Mouse (Mus musculus) midbrain, embryonic 11.5 days (tissue): ENCODE results near the gene Vipas39. TPM values are rescaled to one million over a fixed set of nuclear protein-coding genes. Genes with fewer than 3 reads are reported as not detected.

Experiments used
- ATAC-seq: fragments of 200-750 bp; cut with Nextera tagmentation; 2 replicates; pipeline ENCODE4 v1.8.0; 2017; ENCODE audit warnings: moderate TSS enrichment, moderate library complexity; ENCODE audit not compliant: low FRiP score
- DNase-seq: peaks from one replicate; pipeline ENCODE4 v3.0.0; 2015; ENCODE audit warnings: low spot score; ENCODE audit errors: missing footprints
- H3K27ac ChIP-seq: fragments of 300-500 bp; sonication (generic); 2 replicates; pipeline ENCODE4 v1.5.1; 2014; ENCODE audit warnings: low read depth, low read length
- H3K27me3 ChIP-seq: fragments of 300-500 bp; sonication (generic); 2 replicates; pipeline ENCODE4 v1.6.1; 2014; ENCODE audit warnings: mild to moderate bottlenecking, low read length, moderate library complexity, mixed read lengths; ENCODE audit not compliant: control insufficient read depth, insufficient read depth
- H3K36me3 ChIP-seq: fragments of 300-500 bp; sonication (generic); 2 replicates; pipeline ENCODE4 v1.6.1; 2014; ENCODE audit warnings: mild to moderate bottlenecking, low read length, moderate library complexity, mixed read lengths; ENCODE audit not compliant: control insufficient read depth, insufficient read depth
- H3K4me1 ChIP-seq: fragments of 300-500 bp; sonication (generic); 2 replicates; pipeline ENCODE4 v1.6.1; 2014; ENCODE audit warnings: low read length; ENCODE audit not compliant: control insufficient read depth, insufficient read depth
- H3K4me2 ChIP-seq: fragments of 300-500 bp; sonication (generic); 2 replicates; pipeline ENCODE4 v1.6.1; 2014; ENCODE audit warnings: mild to moderate bottlenecking, moderate library complexity
- H3K4me3 ChIP-seq: fragments of 300-500 bp; sonication (generic); 2 replicates; pipeline ENCODE4 v1.5.1; 2014; ENCODE audit warnings: low read depth, low read length
- H3K9ac ChIP-seq: fragments of 300-500 bp; sonication (generic); 2 replicates; pipeline ENCODE4 v1.6.1; 2014; ENCODE audit warnings: low read length
- H3K9me3 ChIP-seq: fragments of 300-500 bp; sonication (generic); 2 replicates; pipeline ENCODE4 v1.6.1; 2016; ENCODE audit warnings: low read length; ENCODE audit not compliant: control insufficient read depth
- WGBS: fragments of 180-500 bp; shearing (Covaris S2); extraction: QIAGEN DNeasy Blood & Tissue Kit; methylation state at CpG from one replicate; pipeline ENCODE4 v1.1.7; 2014; 5-methylcytosine and 5-hydroxymethylcytosine counted together
- polyA plus RNA-seq: library from polyadenylated mRNA; unstranded; fragments of >200 nt; fragmentation: Nextera tagmentation; extraction: Ambion mirVana; gene quantifications from 2 replicates; pipeline ENCODE4 v1.2.1, GENCODE M21; 2014

The Vipas39 gene
- polyA plus RNA-seq, 1 experiment from 2014 or later, result 59.6 TPM

- ATAC-seq (no peak), DNase-seq (no peak)
- Histone ChIP-seq H3K4me1 (no peaks in the 10 kb centered on the region), H3K36me3 (peaks cover 31% of the 10 kb centered on the region), H3K4me3 (no peak overlapping the region), H3K9ac (no peak overlapping the region), H3K4me2 (no peak overlapping the region), H3K9me3 (no peaks in the 10 kb centered on the region), H3K27ac (no peak overlapping the region), H3K27me3 (no peaks in the 10 kb centered on the region)
- 91% methylated on average over 6 of the region's 6 CpGs for WGBS
Observed at GRCm38 (mm10) chr12:87253878-87254277, 12.2 kb downstream of the Vipas39 start.

GRCm38 (mm10) chr12:87250161-87250560 is 15.9 kb downstream of the Vipas39 start:
- 96% methylated on average over 6 of the region's 6 CpGs for WGBS

GRCm38 (mm10) chr12:87238632-87239031 is 27.4 kb downstream of the Vipas39 start, which contains the start of gene Noxred1:
Gene Noxred1, minus strand, starts transcription at chr12:87238732.
- Histone ChIP-seq H3K4me2 (no peak within 1 kb of the TSS), H3K27me3 (no peaks in the 10 kb centered on the region), H3K9me3 (no peaks in the 10 kb centered on the region), H3K4me3 (no peak within 1 kb of the TSS), H3K9ac (no peak within 1 kb of the TSS), H3K27ac (no peak within 1 kb of the TSS), H3K36me3 (peaks cover 14% of the 10 kb centered on the region; the same call in 1 of the 2 replicates), H3K4me1 (no peaks in the 10 kb centered on the region)
- 88% methylated on average over 1 of the region's 1 CpGs for WGBS
- DNase-seq, result no peak
- ATAC-seq, result no peak

More at GRCm38 (mm10) chr12:87250161-87250560, 15.9 kb downstream of the Vipas39 start:
- Histone ChIP-seq H3K36me3 (peaks cover 24% of the 10 kb centered on the region), H3K9ac (no peak overlapping the region), H3K27ac (no peak overlapping the region), H3K4me1 (no peaks in the 10 kb centered on the region), H3K4me2 (no peak overlapping the region), H3K27me3 (no peaks in the 10 kb centered on the region), H3K4me3 (no peak overlapping the region), H3K9me3 (no peaks in the 10 kb centered on the region)
- no peak for ATAC-seq
- no peak for DNase-seq

- H3K4me2 ChIP-seq, result no peak overlapping the region
- no peak overlapping the region for H3K9ac ChIP-seq
- no peaks in the 10 kb centered on the region for H3K27me3 ChIP-seq
- H3K4me1 ChIP-seq, result no peaks in the 10 kb centered on the region
- no peak for ATAC-seq
- 86% methylated on average over 5 of the region's 5 CpGs for WGBS
- H3K27ac ChIP-seq, result no peak overlapping the region
- H3K36me3 ChIP-seq, result peaks cover 11% of the 10 kb centered on the region; the same call in 1 of the 2 replicates
- no peak for DNase-seq
- no peak overlapping the region for H3K4me3 ChIP-seq
- H3K9me3 ChIP-seq, result no peaks in the 10 kb centered on the region
Observed at GRCm38 (mm10) chr12:87236882-87237483, 29.1 kb downstream of the Vipas39 start.

GRCm38 (mm10) chr12:87230379-87230895 is 35.6 kb downstream of the Vipas39 start:
- Histone ChIP-seq H3K36me3 (no peaks in the 10 kb centered on the region), H3K9me3 (no peaks in the 10 kb centered on the region), H3K9ac (no peak overlapping the region), H3K4me2 (no peak overlapping the region), H3K4me1 (no peaks in the 10 kb centered on the region), H3K27me3 (no peaks in the 10 kb centered on the region), H3K4me3 (no peak overlapping the region), H3K27ac (no peak overlapping the region)
- DNase-seq (no peak), ATAC-seq (no peak)

GRCm38 (mm10) chr12:87229633-87230032 is 36.4 kb downstream of the Vipas39 start:
- WGBS, result 88% methylated on average over 2 of the region's 2 CpGs
- Histone ChIP-seq H3K4me3 (no peak overlapping the region), H3K36me3 (no peaks in the 10 kb centered on the region), H3K9ac (no peak overlapping the region), H3K4me2 (no peak overlapping the region), H3K27me3 (no peaks in the 10 kb centered on the region), H3K27ac (no peak overlapping the region), H3K4me1 (no peaks in the 10 kb centered on the region), H3K9me3 (no peaks in the 10 kb centered on the region)
- DNase-seq (no peak), ATAC-seq (no peak)

- H3K9me3 ChIP-seq, result no peaks in the 10 kb centered on the region
- H3K36me3 ChIP-seq, result no peaks in the 10 kb centered on the region
- H3K27ac ChIP-seq, result no peak overlapping the region
- H3K4me1 ChIP-seq, result no peaks in the 10 kb centered on the region
- H3K9ac ChIP-seq, result no peak overlapping the region
- no peak for ATAC-seq
- 77% methylated on average over 7 of the region's 7 CpGs for WGBS
- no peaks in the 10 kb centered on the region for H3K27me3 ChIP-seq
- H3K4me3 ChIP-seq, result no peak overlapping the region
- DNase-seq, result no peak
- no peak overlapping the region for H3K4me2 ChIP-seq
Observed at GRCm38 (mm10) chr12:87226801-87227200, 39.3 kb downstream of the Vipas39 start.

- WGBS, result 72% methylated on average over 10 of the region's 10 CpGs
- DNase-seq, result no peak
- Histone ChIP-seq H3K27me3 (no peaks in the 10 kb centered on the region), H3K4me1 (no peaks in the 10 kb centered on the region), H3K9ac (no peak overlapping the region), H3K27ac (no peak overlapping the region), H3K4me3 (no peak overlapping the region), H3K9me3 (no peaks in the 10 kb centered on the region), H3K4me2 (no peak overlapping the region), H3K36me3 (no peaks in the 10 kb centered on the region)
- ATAC-seq, result no peak
Observed at GRCm38 (mm10) chr12:87224950-87225349, 41.1 kb downstream of the Vipas39 start.

- DNase-seq (no peak), ATAC-seq (no peak)
- no peak overlapping the region for H3K4me3 ChIP-seq
- WGBS, result 76% methylated on average over 7 of the region's 7 CpGs
- H3K27ac ChIP-seq, result no peak overlapping the region
- H3K9me3 ChIP-seq, result no peaks in the 10 kb centered on the region
- H3K36me3 ChIP-seq, result no peaks in the 10 kb centered on the region
- no peak overlapping the region for H3K9ac ChIP-seq
- H3K4me2 ChIP-seq, result no peak overlapping the region
- no peaks in the 10 kb centered on the region for H3K27me3 ChIP-seq
- no peaks in the 10 kb centered on the region for H3K4me1 ChIP-seq
Observed at GRCm38 (mm10) chr12:87219362-87219761, 46.7 kb downstream of the Vipas39 start.
